Mouse (Mus musculus) heart, postnatal 0 days (tissue): Measurements from ENCODE around the gene Prelid3b. TPM values are rescaled to one million over a fixed set of nuclear protein-coding genes. Genes with fewer than 3 reads are reported as not detected.

Experiments
- ATAC-seq: fragments of 200-750 bp; cut with Nextera tagmentation; 2 replicates; pipeline ENCODE4 v1.8.0; 2017; ENCODE audit warnings: low read depth, moderate number of reproducible peaks, moderate library complexity; ENCODE audit not compliant: insufficient read depth
- DNase-seq: peaks from one replicate; pipeline ENCODE4 v3.0.0-alpha.2; 2016; ENCODE audit warnings: low spot score
- H3K27ac ChIP-seq: fragments of 300-500 bp; sonication (generic); 2 replicates; pipeline ENCODE4 v1.5.1; 2014; ENCODE audit warnings: low read depth, mild to moderate bottlenecking
- H3K27me3 ChIP-seq: fragments of 300-500 bp; sonication (generic); 2 replicates; pipeline ENCODE4 v1.6.1; 2014; ENCODE audit warnings: low read length, mixed read lengths; ENCODE audit not compliant: control insufficient read depth, insufficient read depth
- H3K36me3 ChIP-seq: fragments of 300-500 bp; sonication (generic); replicated peaks from 2 replicates; pipeline ENCODE4 v1.6.1; 2014; ENCODE audit warnings: low read length, mixed read lengths; ENCODE audit not compliant: control insufficient read depth, insufficient read depth
- H3K4me1 ChIP-seq: fragments of 300-500 bp; sonication (generic); 2 replicates; pipeline ENCODE4 v1.6.1; 2014; ENCODE audit warnings: antibody characterized with exemption; ENCODE audit not compliant: control insufficient read depth, insufficient read depth
- H3K4me2 ChIP-seq: fragments of 300-500 bp; sonication (generic); 2 replicates; pipeline ENCODE4 v1.6.1; 2014; ENCODE audit warnings: low read depth, mild to moderate bottlenecking, low read length, moderate library complexity
- H3K4me3 ChIP-seq: fragments of 300-500 bp; sonication (generic); 2 replicates; pipeline ENCODE4 v1.5.1; 2014; ENCODE audit warnings: low read depth, low read length
- H3K9ac ChIP-seq: fragments of 300-500 bp; sonication (generic); replicated peaks from 2 replicates; pipeline ENCODE4 v1.6.1; 2014; ENCODE audit warnings: low read depth, low read length, mixed read lengths
- H3K9me3 ChIP-seq: fragments of 300-500 bp; sonication (generic); replicated peaks from 2 replicates; pipeline ENCODE4 v1.6.1; 2016; ENCODE audit warnings: low read length; ENCODE audit not compliant: control insufficient read depth
- CTCF ChIP-seq: IDR thresholded peaks from 2 replicates; pipeline ENCODE4 v1.5.1; 2016; ENCODE audit warnings: antibody characterized with exemption, control low read depth, low read depth
- EP300 ChIP-seq: IDR thresholded peaks from 2 replicates; pipeline ENCODE4 v1.6.1; 2016; ENCODE audit warnings: antibody characterized with exemption, low read depth
- WGBS: fragments of 180-500 bp; shearing (Covaris S2); extraction: QIAGEN DNeasy Blood & Tissue Kit; methylation state at CpG from one replicate; pipeline ENCODE4 v1.1.7; 2014; 5-methylcytosine and 5-hydroxymethylcytosine counted together
- polyA plus RNA-seq: library from polyadenylated mRNA; unstranded; fragments of >200 nt; fragmentation: Nextera tagmentation; extraction: Ambion mirVana; gene quantifications from 2 replicates; pipeline ENCODE4 v1.2.1, GENCODE M21; 2015
- total RNA-seq: library from RNA; depleted of rRNA; stranded (reverse); fragments of >200 nt; gene quantifications from 2 replicates; pipeline ENCODE4 v1.2.3, GENCODE M21; 2014; ENCODE audit warnings: low replicate concordance

Prelid3b gene
- total and polyA plus RNA-seq, 2 experiments from 2014 or later = 83.5 to 155 TPM

- no peak for ATAC-seq
- H3K36me3 ChIP-seq = no peaks in the 10 kb centered on the region
- H3K9ac ChIP-seq = no peak overlapping the region
- no peak for TF ChIP-seq CTCF
- TF ChIP-seq EP300 = no peak
- H3K27me3 ChIP-seq = no peaks in the 10 kb centered on the region
- WGBS = 88% methylated on average over 8 of the region's 8 CpGs
- H3K4me2 ChIP-seq = no peak overlapping the region
- no peaks in the 10 kb centered on the region for H3K4me1 ChIP-seq
- H3K4me3 ChIP-seq = no peak overlapping the region
- H3K9me3 ChIP-seq = no peaks in the 10 kb centered on the region
- no peak overlapping the region for H3K27ac ChIP-seq
- no peak for DNase-seq
Measured at GRCm38 (mm10) chr2:174509825-174510224, 36.9 kb upstream of the Prelid3b start.

- no peaks in the 10 kb centered on the region for H3K4me1 ChIP-seq
- no peaks in the 10 kb centered on the region for H3K36me3 ChIP-seq
- no peak overlapping the region for H3K9ac ChIP-seq
- no peak for TF ChIP-seq CTCF
- no peaks in the 10 kb centered on the region for H3K9me3 ChIP-seq
- H3K4me3 ChIP-seq = no peak overlapping the region
- WGBS = 81% methylated on average over 4 of the region's 4 CpGs
- H3K27me3 ChIP-seq = no peaks in the 10 kb centered on the region
- no peak overlapping the region for H3K4me2 ChIP-seq
- ATAC-seq = no peak
- no peak for DNase-seq
- H3K27ac ChIP-seq = no peak overlapping the region
Measured at GRCm38 (mm10) chr2:174507998-174508397, 35.1 kb upstream of the Prelid3b start.

DNA sequence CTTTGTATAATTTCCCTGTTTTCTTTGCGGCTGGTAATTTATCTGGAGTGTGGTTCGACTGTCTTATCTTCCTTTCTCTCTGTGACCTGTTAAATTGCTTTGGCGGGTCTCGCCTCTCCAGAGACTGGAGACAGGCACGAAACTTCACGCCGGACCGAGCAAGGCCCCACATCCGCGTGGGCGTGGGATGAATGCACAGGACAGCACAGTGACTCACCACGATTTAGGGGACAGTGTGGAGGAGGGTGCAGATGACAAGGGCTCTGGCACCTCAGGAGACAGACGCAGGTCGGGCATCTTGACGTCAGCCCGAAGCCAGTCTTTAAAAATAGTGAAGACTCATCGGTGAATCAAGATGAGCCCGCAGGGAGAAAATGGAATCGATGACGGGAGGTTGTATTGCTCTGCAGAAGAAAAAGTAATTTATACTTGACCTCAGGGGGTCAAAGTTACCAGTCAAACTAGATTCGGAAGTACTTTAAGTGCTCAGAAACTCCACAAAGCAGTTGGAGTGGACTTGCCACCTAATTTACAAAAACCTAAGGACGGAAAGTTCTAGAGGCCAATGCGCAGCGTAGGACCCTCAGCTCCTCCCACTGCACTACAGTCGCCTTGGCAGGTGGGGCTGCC is 30.1 kb upstream of the Prelid3b start:
- ATAC-seq (0 out of 2 replicates have a peak, but pooled peaks have one; percentile 44), DNase-seq (no peak)
- TF ChIP-seq EP300 = no peak
- TF ChIP-seq CTCF = no peak
- Histone ChIP-seq H3K9me3 (no peaks in the 10 kb centered on the region), H3K36me3 (no peaks in the 10 kb centered on the region), H3K4me1 (no peaks in the 10 kb centered on the region), H3K27me3 (no peaks in the 10 kb centered on the region), H3K4me2 (no peak overlapping the region), H3K27ac (no peak overlapping the region), H3K9ac (no peak overlapping the region), H3K4me3 (no peak overlapping the region)
- 44% methylated on average over 25 of the region's 25 CpGs for WGBS

DNA sequence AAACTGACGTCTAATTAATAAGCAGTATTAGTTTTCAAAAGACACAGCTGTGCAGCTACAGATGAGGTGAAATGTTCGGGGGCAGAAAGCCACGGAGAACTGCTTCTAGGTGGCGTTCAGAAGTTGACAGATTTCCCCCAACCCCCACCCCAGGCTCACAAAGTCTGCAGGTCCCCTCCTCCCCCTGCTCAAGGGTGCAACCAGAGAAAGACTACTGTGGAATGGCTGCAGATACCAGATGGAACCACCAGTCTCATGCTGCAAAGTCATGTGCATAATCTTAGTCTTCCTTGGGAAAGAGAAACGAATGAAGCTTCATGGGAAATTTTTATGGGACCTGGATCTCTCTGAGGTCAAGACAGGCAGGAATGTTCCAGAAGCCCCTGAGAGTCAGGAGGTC is 29.4 kb upstream of the Prelid3b start:
- H3K4me3 ChIP-seq = no peak overlapping the region
- H3K36me3 ChIP-seq = no peaks in the 10 kb centered on the region
- DNase-seq (no peak), ATAC-seq (no peak)
- H3K4me2 ChIP-seq = no peak overlapping the region
- H3K27ac ChIP-seq = no peak overlapping the region
- no peaks in the 10 kb centered on the region for H3K9me3 ChIP-seq
- H3K27me3 ChIP-seq = no peaks in the 10 kb centered on the region
- no peaks in the 10 kb centered on the region for H3K4me1 ChIP-seq
- 53% methylated on average over 5 of the region's 5 CpGs for WGBS
- TF ChIP-seq CTCF (no peak), EP300 (no peak)
- no peak overlapping the region for H3K9ac ChIP-seq

GRCm38 (mm10) chr2:174501517-174501916 is 28.6 kb upstream of the Prelid3b start:
- Histone ChIP-seq H3K9me3 (no peaks in the 10 kb centered on the region), H3K27ac (no peak overlapping the region), H3K4me2 (no peak overlapping the region), H3K9ac (no peak overlapping the region), H3K4me1 (no peaks in the 10 kb centered on the region), H3K27me3 (no peaks in the 10 kb centered on the region), H3K4me3 (no peak overlapping the region), H3K36me3 (no peaks in the 10 kb centered on the region)
- TF ChIP-seq CTCF (no peak), EP300 (no peak)
- ATAC-seq = no peak
- 74% methylated on average over 8 of the region's 8 CpGs for WGBS
- DNase-seq = no peak

- DNase-seq = no peak
- ATAC-seq = no peak
- Histone ChIP-seq H3K4me3 (no peak overlapping the region), H3K4me1 (no peaks in the 10 kb centered on the region), H3K4me2 (no peak overlapping the region), H3K36me3 (no peaks in the 10 kb centered on the region), H3K27me3 (no peaks in the 10 kb centered on the region), H3K9ac (no peak overlapping the region), H3K9me3 (no peaks in the 10 kb centered on the region), H3K27ac (no peak overlapping the region)
- TF ChIP-seq CTCF (no peak), EP300 (no peak)
- 86% methylated on average over 14 of the region's 14 CpGs for WGBS
Measured at GRCm38 (mm10) chr2:174500814-174501503, 28.1 kb upstream of the Prelid3b start.
